Mouse (Mus musculus): ENCODE data around the gene Olfr1156. TPM values are rescaled to one million over a fixed set of nuclear protein-coding genes. Genes with fewer than 3 reads are reported as not detected.

Olfr1156 gene
- polyA plus RNA-seq (2016; fragmentation: Nextera tagmentation; extraction: Ambion mirVana): not detected in 2 replicates

DNA sequence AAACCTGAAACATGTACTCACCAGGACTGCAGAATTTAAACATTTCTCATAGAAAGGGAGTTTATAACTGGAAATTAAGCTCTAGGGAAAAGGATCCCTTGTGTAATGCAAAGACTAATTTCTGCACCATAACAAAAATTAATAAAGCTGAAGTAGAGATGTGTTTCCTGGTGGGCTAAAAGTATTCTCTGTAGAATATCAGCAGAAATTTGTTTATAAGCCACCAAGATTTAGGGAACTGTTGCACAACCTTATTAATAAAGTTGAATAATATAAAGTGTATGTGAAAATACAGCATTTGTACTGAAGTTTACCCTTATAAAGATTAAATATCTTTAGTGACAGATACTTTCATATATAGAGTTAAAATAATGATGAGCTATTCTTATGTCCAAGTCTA, at the start of gene Olfr1156:
Olfr1156 (minus strand) TSS at position 101 of the 400 bp plus-strand sequence.
- Histone ChIP-seq H3K4me1 (no peaks in the 10 kb centered on the region), H3K4me3 (no peak within 1 kb of the TSS), H3K36me3 (no peaks in the 10 kb centered on the region), H3K27ac (no peak within 1 kb of the TSS), H3K27me3 (ENCODE audit: low read depth, poor library complexity, severe bottlenecking) (no peaks in the 10 kb centered on the region), H3K9me3 (replicated peaks) (no peaks in the 10 kb centered on the region)
- DNase-seq (ENCODE audit: low spot score): no peak

DNA sequence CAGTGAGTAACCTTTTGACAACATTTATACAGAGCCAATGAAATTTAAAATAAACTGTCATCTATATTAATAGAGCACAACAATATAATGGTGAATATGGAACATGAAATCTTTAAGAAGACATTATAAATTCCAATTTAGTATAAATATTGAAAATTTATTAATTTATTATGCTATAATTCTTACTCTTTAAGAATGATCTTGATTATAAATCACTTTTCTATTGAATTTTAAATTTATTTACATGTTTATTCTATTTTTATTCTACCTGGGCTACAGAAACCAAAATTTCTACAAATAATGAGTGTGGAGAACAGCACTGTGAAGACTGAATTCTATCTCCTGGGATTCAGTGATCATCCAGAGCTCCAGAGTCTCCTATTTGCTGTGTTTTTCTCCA, 36.9 kb upstream of the Olfr1156 start, which contains the start of gene Olfr1158:
Olfr1158 (plus strand) TSS at position 301 of the 400 bp plus-strand sequence.
- no peaks in the 10 kb centered on the region for H3K4me1 ChIP-seq
- no peaks in the 10 kb centered on the region for H3K9me3 ChIP-seq (replicated peaks)
- DNase-seq (ENCODE audit: low spot score): no peak

DNA sequence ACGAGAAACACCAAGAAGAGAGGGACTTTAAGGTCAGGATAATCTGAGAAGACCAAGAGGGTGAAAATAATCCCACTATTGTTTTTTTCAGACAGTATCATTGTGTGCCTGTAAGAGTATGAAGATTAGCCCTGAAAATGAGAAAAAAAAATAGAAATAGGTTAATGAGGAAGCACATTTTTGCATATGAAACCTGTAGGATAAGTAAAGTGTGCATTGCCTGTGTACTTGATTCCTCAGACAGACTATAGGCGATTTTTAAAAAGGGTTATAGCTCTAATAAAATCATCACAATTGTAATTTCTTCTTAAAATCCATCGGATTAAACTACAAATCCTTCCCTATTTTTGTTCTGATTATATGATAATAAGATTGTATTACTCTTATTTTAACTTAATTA, 21.7 kb upstream of the Olfr1156 start, which contains the start of gene Olfr74:
Olfr74 (minus strand) TSS at position 101 of the 400 bp plus-strand sequence.
- DNase-seq (ENCODE audit: low spot score): no peak
- Histone ChIP-seq H3K36me3 (no peaks in the 10 kb centered on the region), H3K27me3 (ENCODE audit: low read depth, poor library complexity, severe bottlenecking) (no peaks in the 10 kb centered on the region), H3K27ac (no peak within 1 kb of the TSS), H3K4me1 (no peaks in the 10 kb centered on the region), H3K4me3 (no peak within 1 kb of the TSS), H3K9me3 (replicated peaks) (no peaks in the 10 kb centered on the region)
- 78% methylated on average over 3 of the region's 3 CpGs for WGBS

More for the DNA sequence above, 36.9 kb upstream of the Olfr1156 start, which contains the start of gene Olfr1158:
- H3K4me3 ChIP-seq: no peak within 1 kb of the TSS
- no peak within 1 kb of the TSS for H3K27ac ChIP-seq
- no peaks in the 10 kb centered on the region for H3K27me3 ChIP-seq (ENCODE audit: low read depth, poor library complexity, severe bottlenecking)
- H3K36me3 ChIP-seq: no peaks in the 10 kb centered on the region

DNA sequence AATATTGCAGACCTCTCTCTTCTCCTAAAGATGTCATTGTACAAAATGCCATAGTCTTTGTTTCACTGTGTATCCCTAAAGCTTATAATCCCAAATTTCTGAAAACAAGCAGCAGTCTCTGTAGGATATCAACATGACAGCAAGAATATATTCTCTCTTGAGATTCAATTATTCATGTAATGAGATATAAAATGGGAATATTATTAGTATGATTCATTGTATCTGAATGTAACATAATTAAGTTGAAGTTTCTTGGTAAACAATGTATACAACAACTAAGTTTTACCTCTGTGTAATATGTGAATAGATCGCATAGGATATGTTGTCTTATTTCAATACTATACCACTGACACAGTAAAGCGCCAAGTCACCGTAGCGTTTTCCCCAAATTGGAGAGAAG, 15.3 kb upstream of the Olfr1156 start, which contains the start of gene Olfr1157:
Olfr1157 (minus strand) TSS at position 101 of the 400 bp plus-strand sequence.
- Histone ChIP-seq H3K4me3 (no peak within 1 kb of the TSS), H3K27ac (no peak within 1 kb of the TSS), H3K36me3 (no peaks in the 10 kb centered on the region), H3K9me3 (replicated peaks) (no peaks in the 10 kb centered on the region), H3K4me1 (no peaks in the 10 kb centered on the region), H3K27me3 (ENCODE audit: low read depth, poor library complexity, severe bottlenecking) (no peaks in the 10 kb centered on the region)
- 96% methylated on average over 4 of the region's 4 CpGs for WGBS
- DNase-seq (ENCODE audit: low spot score): no peak

DNA sequence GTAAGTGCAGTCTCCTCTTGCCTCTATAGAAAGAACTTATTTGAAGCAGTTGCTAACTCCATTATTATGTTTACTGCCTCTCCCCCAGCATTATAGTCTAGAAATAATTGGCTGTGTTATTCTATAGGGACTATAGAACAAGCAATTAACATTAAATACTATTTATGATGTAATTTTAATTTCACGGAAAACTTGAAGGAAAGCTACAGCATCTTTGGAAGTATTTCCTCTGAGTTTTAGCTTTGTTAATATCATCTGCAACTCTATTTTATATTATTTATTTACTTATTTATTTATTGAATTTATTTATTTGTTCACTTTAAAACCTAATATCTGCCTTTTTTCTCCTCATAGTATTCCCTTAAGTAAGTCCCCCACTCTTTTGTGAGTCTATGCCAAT, 7.9 kb downstream of the Olfr1156 start, which contains the start of gene Olfr1155:
Olfr1155 (minus strand) TSS at position 101 of the 400 bp plus-strand sequence.
- 97% methylated on average over 1 of the region's 1 CpGs for WGBS
- no peaks in the 10 kb centered on the region for H3K9me3 ChIP-seq (replicated peaks)
- no peaks in the 10 kb centered on the region for H3K4me1 ChIP-seq
- H3K4me3 ChIP-seq: no peak within 1 kb of the TSS
- H3K27me3 ChIP-seq (ENCODE audit: low read depth, poor library complexity, severe bottlenecking): no peaks in the 10 kb centered on the region
- no peak within 1 kb of the TSS for H3K27ac ChIP-seq
- no peak for DNase-seq (ENCODE audit: low spot score)
- no peaks in the 10 kb centered on the region for H3K36me3 ChIP-seq

DNA sequence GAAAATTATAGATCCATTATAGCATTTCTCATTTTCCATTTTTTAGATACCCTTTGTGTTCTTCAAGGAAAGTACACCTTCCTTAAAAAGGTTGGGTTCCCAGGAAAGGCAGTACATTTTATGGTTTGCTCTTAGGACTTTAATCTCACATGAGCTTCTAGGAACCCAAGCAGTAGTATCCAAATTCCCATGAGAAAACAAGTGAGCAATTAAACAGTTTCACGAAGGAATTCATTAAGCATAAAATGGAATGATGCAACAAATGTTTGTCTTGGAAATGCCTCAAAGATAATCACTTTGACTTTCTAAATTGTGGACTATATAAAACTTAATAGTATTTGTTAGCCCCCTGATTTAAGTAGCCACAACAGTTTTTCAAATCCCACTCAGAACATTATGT, 47.8 kb downstream of the Olfr1156 start, which contains the start of gene Olfr1154:
Olfr1154 (minus strand) TSS at position 101 of the 400 bp plus-strand sequence.
- no peaks in the 10 kb centered on the region for H3K9me3 ChIP-seq (replicated peaks)
- no peak for DNase-seq (ENCODE audit: low spot score)
- no peaks in the 10 kb centered on the region for H3K27me3 ChIP-seq (ENCODE audit: low read depth, poor library complexity, severe bottlenecking)
- no peak within 1 kb of the TSS for H3K4me3 ChIP-seq
- no peak within 1 kb of the TSS for H3K27ac ChIP-seq
- no peaks in the 10 kb centered on the region for H3K36me3 ChIP-seq
- no peaks in the 10 kb centered on the region for H3K4me1 ChIP-seq
- WGBS: 95% methylated on average over 1 of the region's 1 CpGs

Other genes with a start within 250 kb of the Olfr1156 start
- gene Olfr1137, start 239.9 kb downstream of the Olfr1156 start, polyA plus RNA-seq (2016; fragmentation: Nextera tagmentation; extraction: Ambion mirVana): not detected in 2 replicates
- gene Olfr1138, start 213.1 kb downstream of the Olfr1156 start, polyA plus RNA-seq (2016; fragmentation: Nextera tagmentation; extraction: Ambion mirVana): not detected in 2 replicates
- not detected in 2 replicates for gene Olfr1140, start 209.3 kb downstream of the Olfr1156 start, polyA plus RNA-seq (2016; fragmentation: Nextera tagmentation; extraction: Ambion mirVana)
- gene Olfr1141, start 199.1 kb downstream of the Olfr1156 start, polyA plus RNA-seq (2016; fragmentation: Nextera tagmentation; extraction: Ambion mirVana): not detected in 2 replicates
- gene Olfr152, start 173.6 kb downstream of the Olfr1156 start, polyA plus RNA-seq (2016; fragmentation: Nextera tagmentation; extraction: Ambion mirVana): not detected in 2 replicates
- not detected in 2 replicates for gene Olfr1143, start 152.5 kb downstream of the Olfr1156 start, polyA plus RNA-seq (2016; fragmentation: Nextera tagmentation; extraction: Ambion mirVana)
- not detected in 2 replicates for gene Olfr1145, start 143.3 kb downstream of the Olfr1156 start, polyA plus RNA-seq (2016; fragmentation: Nextera tagmentation; extraction: Ambion mirVana)
- not detected in 2 replicates for gene Olfr1148, start 122.6 kb downstream of the Olfr1156 start, polyA plus RNA-seq (2016; fragmentation: Nextera tagmentation; extraction: Ambion mirVana)
- not detected in 2 replicates for gene Olfr1150-ps1, start 109.1 kb downstream of the Olfr1156 start, polyA plus RNA-seq (2016; fragmentation: Nextera tagmentation; extraction: Ambion mirVana)
- not detected in 2 replicates for gene Olfr1151, start 97.2 kb downstream of the Olfr1156 start, polyA plus RNA-seq (2016; fragmentation: Nextera tagmentation; extraction: Ambion mirVana)
- 0.03 TPM in 1 of 2 replicates, not detected in the other for gene Olfr1152, start 86.6 kb downstream of the Olfr1156 start, polyA plus RNA-seq (2016; fragmentation: Nextera tagmentation; extraction: Ambion mirVana)
- gene Olfr1153, start 58.1 kb downstream of the Olfr1156 start, polyA plus RNA-seq (2016; fragmentation: Nextera tagmentation; extraction: Ambion mirVana): not detected in 2 replicates
- gene Olfr1154, start 47.9 kb downstream of the Olfr1156 start, polyA plus RNA-seq (2016; fragmentation: Nextera tagmentation; extraction: Ambion mirVana): not detected in 2 replicates
- gene Olfr1155, start 8.0 kb downstream of the Olfr1156 start, polyA plus RNA-seq (2016; fragmentation: Nextera tagmentation; extraction: Ambion mirVana): not detected in 2 replicates
- gene Olfr1157, start 15.2 kb upstream of the Olfr1156 start, polyA plus RNA-seq (2016; fragmentation: Nextera tagmentation; extraction: Ambion mirVana): not detected in 2 replicates
- not detected in 2 replicates for gene Olfr74, start 21.6 kb upstream of the Olfr1156 start, polyA plus RNA-seq (2016; fragmentation: Nextera tagmentation; extraction: Ambion mirVana)
- not detected in 2 replicates for gene Olfr1158, start 37.0 kb upstream of the Olfr1156 start, polyA plus RNA-seq (2016; fragmentation: Nextera tagmentation; extraction: Ambion mirVana)
- gene Olfr1160, start 55.2 kb upstream of the Olfr1156 start, polyA plus RNA-seq (2016; fragmentation: Nextera tagmentation; extraction: Ambion mirVana): not detected in 2 replicates
- gene Olfr1161, start 69.7 kb upstream of the Olfr1156 start, polyA plus RNA-seq (2016; fragmentation: Nextera tagmentation; extraction: Ambion mirVana): not detected in 2 replicates
- gene Olfr73, start 84.6 kb upstream of the Olfr1156 start, polyA plus RNA-seq (2016; fragmentation: Nextera tagmentation; extraction: Ambion mirVana): 0.05 and 0.06 TPM in 2 replicates
- not detected in 2 replicates for gene Olfr1162, start 98.0 kb upstream of the Olfr1156 start, polyA plus RNA-seq (2016; fragmentation: Nextera tagmentation; extraction: Ambion mirVana)
- not detected in 2 replicates for gene Olfr1163, start 118.7 kb upstream of the Olfr1156 start, polyA plus RNA-seq (2016; fragmentation: Nextera tagmentation; extraction: Ambion mirVana)
- gene Olfr1164, start 140.9 kb upstream of the Olfr1156 start, polyA plus RNA-seq (2016; fragmentation: Nextera tagmentation; extraction: Ambion mirVana): not detected in 2 replicates
- not detected in 2 replicates for gene Olfr1166, start 175.2 kb upstream of the Olfr1156 start, polyA plus RNA-seq (2016; fragmentation: Nextera tagmentation; extraction: Ambion mirVana)
- gene Olfr1167, start 202.1 kb upstream of the Olfr1156 start, polyA plus RNA-seq (2016; fragmentation: Nextera tagmentation; extraction: Ambion mirVana): not detected in 2 replicates
- gene Olfr1168, start 228.8 kb upstream of the Olfr1156 start, polyA plus RNA-seq (2016; fragmentation: Nextera tagmentation; extraction: Ambion mirVana): not detected in 2 replicates

Data from limb, embryonic 10.5 days (tissue).